Mouse (Mus musculus) layer of hippocampus, adult 8-10 months (tissue): ENCODE data around the gene Golph3l. TPM values are rescaled to one million over a fixed set of nuclear protein-coding genes. Genes with fewer than 3 reads are reported as not detected.

Source experiments
- total RNA-seq, 4 experiments: library from RNA; stranded (reverse); gene quantifications; 2 replicates each; pipeline ENCODE4 v1.2.4; 2022

The Golph3l gene
- total RNA-seq, 4 experiments from 2014 or later, result 20.3 to 27.0 (median 21.9) TPM

Other genes starting within 250 kb of the Golph3l start
- 10 to 100 TPM; 33.8 to 45.9 (median 41.6) TPM for gene Setdb1, start 231.7 kb upstream of the Golph3l start, total RNA-seq
- not detected for gene 4930558C23Rik, start 186.1 kb upstream of the Golph3l start, total RNA-seq
- gene Arnt, start 154.5 kb upstream of the Golph3l start, total RNA-seq, result 10 to 100 TPM; 35.5 to 53.5 (median 44.7) TPM
- 1 to 10 TPM; 1.9 to 3.2 (median 2.8) TPM for gene Ctsk, start 89.7 kb upstream of the Golph3l start, total RNA-seq
- gene Ctss, start 62.1 kb upstream of the Golph3l start, total RNA-seq, result 100 to 1,000 TPM in 2 of 4 experiments, 10 to 100 TPM in 2; 61.9 to 591 (median 296) TPM
- not detected for gene Hormad1, start 29.3 kb upstream of the Golph3l start, total RNA-seq
- gene Ensa, start 36.1 kb downstream of the Golph3l start, total RNA-seq, result 100 to 1,000 TPM; 286 to 320 (median 297) TPM
- gene Mcl1, start 69.9 kb downstream of the Golph3l start, total RNA-seq, result 10 to 100 TPM; 55.1 to 73.6 (median 61.1) TPM
- 10 to 100 TPM in 2 of 4 experiments, 1 to 10 TPM in 2; 5.2 to 17.9 (median 10.4) TPM for gene Adamtsl4, start 99.0 kb downstream of the Golph3l start, total RNA-seq
- gene Ecm1, start 150.6 kb downstream of the Golph3l start, total RNA-seq, result 10 to 100 TPM in 3 of 4 experiments, 1 to 10 TPM in 1; 9.7 to 13.9 (median 11.8) TPM
- 10 to 100 TPM; 36.5 to 52.9 (median 41.8) TPM for gene Tars2, start 171.3 kb downstream of the Golph3l start, total RNA-seq
- 10 to 100 TPM; 62.4 to 73.3 (median 71.2) TPM for gene Rprd2, start 229.9 kb downstream of the Golph3l start, total RNA-seq